Mouse (Mus musculus): ENCODE measurements at regions not wholly inside any gene's neighbourhood (a gene's known extent, or its start where the extent isn't known, plus 50 kb on each side); places are given as distances from the start of the nearest gene placed in this dataset.

DNA sequence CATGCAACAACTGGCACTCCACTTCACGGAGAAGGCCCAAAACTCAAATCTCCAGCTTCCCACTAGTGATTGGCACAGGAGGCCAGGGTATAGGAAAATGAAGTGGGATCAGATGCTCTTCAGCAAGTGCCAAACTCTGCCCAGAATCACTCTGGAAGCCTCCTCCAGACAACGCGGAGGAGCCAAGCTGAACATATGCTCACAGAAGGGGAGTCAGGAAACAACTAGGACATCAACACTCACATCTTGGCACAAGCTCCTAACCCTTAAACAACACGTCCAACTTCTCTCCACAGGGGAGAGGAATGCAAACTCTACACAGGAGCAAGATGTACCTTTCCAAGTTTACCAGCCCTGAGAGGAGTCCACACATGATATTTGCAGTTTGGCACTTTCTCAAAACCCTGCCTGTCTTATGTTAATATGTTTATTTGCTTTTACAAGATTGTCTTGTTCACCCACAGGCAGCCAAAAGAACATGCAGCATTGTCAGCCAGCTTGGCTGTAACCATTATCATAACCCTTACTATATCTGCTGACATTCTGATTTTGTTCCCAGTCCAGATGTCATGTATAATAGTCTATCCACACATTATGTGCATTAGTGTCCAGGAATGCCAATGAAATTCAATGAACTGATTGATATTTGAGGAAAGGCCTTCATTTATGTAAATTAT, 440.1 kb upstream of the B3galt2 start:
- Histone ChIP-seq H3K9ac (ENCODE audit: low read depth, low read length) (no peak overlapping the region), H3K4me2 (no peak overlapping the region), H3K4me1 (ENCODE audit: control insufficient read depth, insufficient read depth, low read length) (no peaks in the 10 kb centered on the region), H3K27me3 (ENCODE audit: control insufficient read depth, insufficient read depth, low read length) (no peaks in the 10 kb centered on the region), H3K9me3 (replicated peaks; ENCODE audit: control insufficient read depth, low read length) (no peaks in the 10 kb centered on the region), H3K27ac (ENCODE audit: low read depth, low read length) (no peak overlapping the region), H3K36me3 (ENCODE audit: control insufficient read depth, insufficient read depth, low read length) (no peaks in the 10 kb centered on the region), H3K4me3 (ENCODE audit: low read depth, low read length) (no peak overlapping the region)
- 66% methylated on average over 4 of the region's 4 CpGs for WGBS (ENCODE audit: insufficient replicate concordance)
- ATAC-seq (replicated peaks; ENCODE audit: insufficient number of reproducible peaks, low FRiP score, low TSS enrichment): no peak

- Histone ChIP-seq H3K9ac (ENCODE audit: low read depth, low read length) (no peak overlapping the region), H3K4me3 (ENCODE audit: low read depth, low read length) (no peak overlapping the region), H3K27ac (ENCODE audit: low read depth, low read length) (no peak overlapping the region), H3K27me3 (ENCODE audit: control insufficient read depth, insufficient read depth, low read length) (no peaks in the 10 kb centered on the region), H3K4me2 (no peak overlapping the region), H3K9me3 (replicated peaks; ENCODE audit: control insufficient read depth, low read length) (no peaks in the 10 kb centered on the region), H3K36me3 (ENCODE audit: control insufficient read depth, insufficient read depth, low read length) (no peaks in the 10 kb centered on the region), H3K4me1 (ENCODE audit: control insufficient read depth, insufficient read depth, low read length) (no peaks in the 10 kb centered on the region)
- WGBS (ENCODE audit: insufficient replicate concordance): 82% methylated on average over 5 of the region's 5 CpGs
- no peak for ATAC-seq (replicated peaks; ENCODE audit: insufficient number of reproducible peaks, low FRiP score, low TSS enrichment)
These were observed 439.5 kb upstream of the B3galt2 start for GRCm38 (mm10) chr1:143200971-143201370.

DNA sequence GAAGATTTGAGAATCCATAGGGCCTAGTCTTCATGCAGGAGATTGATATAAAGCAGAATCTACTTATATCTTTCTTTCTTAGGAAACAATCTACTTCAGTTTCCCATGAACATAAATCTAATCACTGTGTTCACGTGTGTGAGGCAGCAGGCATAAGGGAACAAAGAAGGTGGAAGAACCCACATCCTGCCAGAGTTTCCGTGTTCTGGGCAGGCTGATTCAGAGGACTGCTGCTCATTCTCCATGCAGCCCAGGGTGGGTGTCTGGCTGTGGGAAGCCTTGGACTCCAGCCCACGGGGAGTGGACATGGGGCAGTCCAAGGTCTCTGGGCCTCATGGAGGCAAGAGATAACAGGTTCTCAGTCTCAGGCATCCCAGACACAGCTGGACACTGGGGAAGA, 438.3 kb upstream of the B3galt2 start:
- Histone ChIP-seq H3K36me3 (ENCODE audit: control insufficient read depth, insufficient read depth, low read length) (no peaks in the 10 kb centered on the region), H3K4me1 (ENCODE audit: control insufficient read depth, insufficient read depth, low read length) (no peaks in the 10 kb centered on the region), H3K4me2 (no peak overlapping the region), H3K27me3 (ENCODE audit: control insufficient read depth, insufficient read depth, low read length) (no peaks in the 10 kb centered on the region), H3K9ac (ENCODE audit: low read depth, low read length) (no peak overlapping the region), H3K27ac (ENCODE audit: low read depth, low read length) (no peak overlapping the region), H3K4me3 (ENCODE audit: low read depth, low read length) (no peak overlapping the region), H3K9me3 (replicated peaks; ENCODE audit: control insufficient read depth, low read length) (no peaks in the 10 kb centered on the region)
- 59% methylated on average over 3 of the region's 3 CpGs for WGBS (ENCODE audit: insufficient replicate concordance)
- peak; percentile 35; the same call in 1 of the 2 replicates for ATAC-seq (replicated peaks; ENCODE audit: insufficient number of reproducible peaks, low FRiP score, low TSS enrichment)

DNA sequence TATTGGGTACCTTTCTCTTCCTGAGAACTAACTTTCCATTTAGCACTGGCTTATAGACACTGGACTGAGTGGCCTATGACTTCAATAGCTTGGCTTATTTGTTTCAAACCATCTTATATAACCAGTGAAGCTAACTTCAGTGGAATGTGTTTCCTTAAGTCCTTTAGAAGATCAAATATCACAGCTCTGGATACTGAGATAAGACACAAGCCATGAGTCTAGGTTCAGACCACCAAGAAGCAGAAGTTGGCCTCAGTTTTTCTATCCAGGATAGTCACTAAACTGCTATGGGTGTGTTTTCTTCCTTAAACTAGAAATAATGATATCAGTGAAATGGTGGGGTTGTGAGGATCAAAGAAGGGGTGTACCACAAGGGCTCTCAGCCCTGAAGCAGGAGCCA, 436.4 kb upstream of the B3galt2 start:
- no peaks in the 10 kb centered on the region for H3K36me3 ChIP-seq (ENCODE audit: control insufficient read depth, insufficient read depth, low read length)
- no peak overlapping the region for H3K9ac ChIP-seq (ENCODE audit: low read depth, low read length)
- H3K27ac ChIP-seq (ENCODE audit: low read depth, low read length): no peak overlapping the region
- no peaks in the 10 kb centered on the region for H3K4me1 ChIP-seq (ENCODE audit: control insufficient read depth, insufficient read depth, low read length)
- H3K4me3 ChIP-seq (ENCODE audit: low read depth, low read length): no peak overlapping the region
- H3K4me2 ChIP-seq: no peak overlapping the region
- no peaks in the 10 kb centered on the region for H3K9me3 ChIP-seq (replicated peaks; ENCODE audit: control insufficient read depth, low read length)
- H3K27me3 ChIP-seq (ENCODE audit: control insufficient read depth, insufficient read depth, low read length): no peaks in the 10 kb centered on the region
- ATAC-seq (replicated peaks; ENCODE audit: insufficient number of reproducible peaks, low FRiP score, low TSS enrichment): no peak

- H3K27ac ChIP-seq (ENCODE audit: low read depth, low read length): no peak overlapping the region
- WGBS (ENCODE audit: insufficient replicate concordance): 74% methylated on average over 3 of the region's 3 CpGs
These were observed 433.5 kb upstream of the B3galt2 start for GRCm38 (mm10) chr1:143206995-143207394.

GRCm38 (mm10) chr1:143207399-143208065, 432.9 kb upstream of the B3galt2 start:
- 79% methylated on average over 6 of the region's 6 CpGs for WGBS (ENCODE audit: insufficient replicate concordance)
- Histone ChIP-seq H3K4me2 (no peak overlapping the region), H3K9ac (ENCODE audit: low read depth, low read length) (no peak overlapping the region), H3K4me1 (ENCODE audit: control insufficient read depth, insufficient read depth, low read length) (no peaks in the 10 kb centered on the region), H3K27me3 (ENCODE audit: control insufficient read depth, insufficient read depth, low read length) (no peaks in the 10 kb centered on the region), H3K4me3 (ENCODE audit: low read depth, low read length) (no peak overlapping the region), H3K27ac (ENCODE audit: low read depth, low read length) (no peak overlapping the region), H3K9me3 (replicated peaks; ENCODE audit: control insufficient read depth, low read length) (no peaks in the 10 kb centered on the region), H3K36me3 (ENCODE audit: control insufficient read depth, insufficient read depth, low read length) (no peaks in the 10 kb centered on the region)
- no peak for ATAC-seq (replicated peaks; ENCODE audit: insufficient number of reproducible peaks, low FRiP score, low TSS enrichment)

More at GRCm38 (mm10) chr1:143206995-143207394, 433.5 kb upstream of the B3galt2 start:
- no peaks in the 10 kb centered on the region for H3K9me3 ChIP-seq (replicated peaks; ENCODE audit: control insufficient read depth, low read length)
- no peak overlapping the region for H3K4me3 ChIP-seq (ENCODE audit: low read depth, low read length)
- no peaks in the 10 kb centered on the region for H3K4me1 ChIP-seq (ENCODE audit: control insufficient read depth, insufficient read depth, low read length)
- H3K4me2 ChIP-seq: no peak overlapping the region
- no peaks in the 10 kb centered on the region for H3K27me3 ChIP-seq (ENCODE audit: control insufficient read depth, insufficient read depth, low read length)
- no peak for ATAC-seq (replicated peaks; ENCODE audit: insufficient number of reproducible peaks, low FRiP score, low TSS enrichment)
- no peaks in the 10 kb centered on the region for H3K36me3 ChIP-seq (ENCODE audit: control insufficient read depth, insufficient read depth, low read length)
- no peak overlapping the region for H3K9ac ChIP-seq (ENCODE audit: low read depth, low read length)

GRCm38 (mm10) chr1:143217401-143217800, 423.1 kb upstream of the B3galt2 start:
- Histone ChIP-seq H3K4me3 (ENCODE audit: low read depth, low read length) (no peak overlapping the region), H3K27ac (ENCODE audit: low read depth, low read length) (no peak overlapping the region), H3K4me2 (no peak overlapping the region), H3K27me3 (ENCODE audit: control insufficient read depth, insufficient read depth, low read length) (no peaks in the 10 kb centered on the region), H3K9ac (ENCODE audit: low read depth, low read length) (no peak overlapping the region), H3K9me3 (replicated peaks; ENCODE audit: control insufficient read depth, low read length) (no peaks in the 10 kb centered on the region), H3K36me3 (ENCODE audit: control insufficient read depth, insufficient read depth, low read length) (no peaks in the 10 kb centered on the region), H3K4me1 (ENCODE audit: control insufficient read depth, insufficient read depth, low read length) (no peaks in the 10 kb centered on the region)
- no peak for ATAC-seq (replicated peaks; ENCODE audit: insufficient number of reproducible peaks, low FRiP score, low TSS enrichment)

DNA sequence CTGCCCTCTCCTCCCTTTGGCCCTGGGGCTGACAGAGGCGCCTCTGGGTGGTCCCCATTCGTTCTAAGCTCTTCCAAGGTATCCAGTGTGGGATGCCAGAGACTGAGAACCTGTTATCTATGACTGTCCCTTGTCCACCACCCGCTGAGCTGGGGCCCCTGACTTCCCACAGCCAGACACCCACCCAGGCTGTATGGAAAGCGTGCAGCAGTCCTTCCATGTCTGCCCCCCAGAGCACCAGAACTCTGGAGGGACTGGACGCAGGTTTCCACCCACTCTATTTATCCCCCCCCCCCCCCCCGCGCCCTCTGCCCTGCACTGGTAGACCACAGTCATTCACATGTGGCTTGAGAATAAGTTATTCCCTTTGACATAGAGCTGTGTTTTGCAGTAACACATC, 408.5 kb upstream of the B3galt2 start:
- Histone ChIP-seq H3K4me2 (no peak overlapping the region), H3K4me3 (ENCODE audit: low read depth, low read length) (no peak overlapping the region), H3K9me3 (replicated peaks; ENCODE audit: control insufficient read depth, low read length) (no peaks in the 10 kb centered on the region), H3K36me3 (ENCODE audit: control insufficient read depth, insufficient read depth, low read length) (no peaks in the 10 kb centered on the region), H3K4me1 (ENCODE audit: control insufficient read depth, insufficient read depth, low read length) (no peaks in the 10 kb centered on the region), H3K27me3 (ENCODE audit: control insufficient read depth, insufficient read depth, low read length) (no peaks in the 10 kb centered on the region), H3K27ac (ENCODE audit: low read depth, low read length) (no peak overlapping the region), H3K9ac (ENCODE audit: low read depth, low read length) (no peak overlapping the region)
- no peak for ATAC-seq (replicated peaks; ENCODE audit: insufficient number of reproducible peaks, low FRiP score, low TSS enrichment)
- 84% methylated on average over 7 of the region's 7 CpGs for WGBS (ENCODE audit: insufficient replicate concordance)

Measured in heart, embryonic 11.5 days (tissue).